Mouse (Mus musculus) G1E (cell line): ENCODE data around the gene Olfr209. TPM values are rescaled to one million over a fixed set of nuclear protein-coding genes. Genes with fewer than 3 reads are reported as not detected.

Experiments
- ATAC-seq: 2 replicates; pipeline ENCODE4 v1.8.0; 2016; ENCODE audit warnings: mild to moderate bottlenecking; ENCODE audit not compliant: insufficient number of reproducible peaks, poor library complexity, low FRiP score, severe bottlenecking; ENCODE audit errors: extremely low read depth
- DNase-seq: peaks from one replicate; pipeline ENCODE4 v3.0.0; 2012; ENCODE audit warnings: low spot score
- H3K27me3 ChIP-seq: 2 replicates; pipeline ENCODE4 v1.6.1; 2012; ENCODE audit warnings: mild to moderate bottlenecking, low read length, inconsistent platforms; ENCODE audit not compliant: insufficient read depth
- H3K36me3 ChIP-seq: replicated peaks from 2 replicates; pipeline ENCODE3; 2012; ENCODE audit warnings: mild to moderate bottlenecking, inconsistent platforms
- H3K4me1 ChIP-seq: 2 replicates; pipeline ENCODE4 v1.6.1; 2012; ENCODE audit warnings: low read depth, low read length, inconsistent platforms, mixed read lengths; ENCODE audit not compliant: insufficient read depth
- H3K4me3 ChIP-seq: 2 replicates; pipeline ENCODE4 v1.5.1; 2012; ENCODE audit warnings: low read depth, mild to moderate bottlenecking, inconsistent platforms, low read length, moderate library complexity, mixed read lengths
- H3K9me3 ChIP-seq: replicated peaks from 2 replicates; pipeline ENCODE4 v1.6.1; 2012; ENCODE audit warnings: inconsistent platforms
- CTCF ChIP-seq: IDR thresholded peaks from 2 replicates; pipeline ENCODE4 v1.5.1; 2012; ENCODE audit warnings: low read depth, low read length, inconsistent platforms, mixed read lengths
- GATA1 ChIP-seq: IDR thresholded peaks from 2 replicates; pipeline ENCODE4 v1.6.1; 2012; ENCODE audit warnings: borderline replicate concordance, low read length, inconsistent platforms, mixed read lengths
- POLR2AphosphoS5 ChIP-seq: IDR thresholded peaks from 2 replicates; pipeline ENCODE4 v1.6.1; 2012; ENCODE audit warnings: low read depth, low read length, inconsistent platforms; ENCODE audit not compliant: insufficient replicate concordance
- polyA plus RNA-seq: library from polyadenylated mRNA; stranded (reverse); fragments of >175 nt; gene quantifications from 2 replicates; pipeline ENCODE4 v1.2.3, GENCODE M21; 2012
- total RNA-seq, 2 experiments: library from RNA; stranded (forward) in 1 of 2; stranded (reverse) in 1 of 2; fragments of 200-1000 nt in 1 of 2; fragments of >200 nt in 1 of 2; fragmentation: Nextera tagmentation in 1 of 2; gene quantifications; 2 replicates each; pipeline ENCODE4 v1.2.3; 2014 to 2017

Olfr209 gene
- total and polyA plus RNA-seq, 3 experiments = 0.16 TPM; not detected in 2

- Histone ChIP-seq H3K36me3 (no peaks in the 10 kb centered on the region), H3K27me3 (no peaks in the 10 kb centered on the region), H3K4me3 (no peak within 1 kb of the TSS), H3K4me1 (no peaks in the 10 kb centered on the region), H3K9me3 (0 out of 2 replicates have a peak, but pooled peaks cover 3% of the 10 kb centered on the region)
- DNase-seq (no peak), ATAC-seq (no peak)
- TF ChIP-seq CTCF (no peak), GATA1 (no peak), POLR2AphosphoS5 (no peak)
These were observed 45.6 kb downstream of the Olfr209 start, which contains the start of gene Olfr204 for GRCm38 (mm10) chr16:59318148-59318547. Gene Olfr204 (minus strand): TSS chr16:59318248.

Other genes with a start within 250 kb of the Olfr209 start
- gene Olfr194, start 242.9 kb downstream of the Olfr209 start, total RNA-seq (2014; fragmentation: Nextera tagmentation) = not detected in 2 replicates
- gene Olfr194, start 242.9 kb downstream of the Olfr209 start, total RNA-seq (2017) = 0.55 TPM in 1 of 2 replicates, not detected in the other
- gene Olfr194, start 242.9 kb downstream of the Olfr209 start, polyA plus RNA-seq = not detected in 2 replicates
- 1.9 and 2.3 TPM in 2 replicates for gene Olfr195, start 216.9 kb downstream of the Olfr209 start, total RNA-seq (2014; fragmentation: Nextera tagmentation)
- 0.12 and 0.27 TPM in 2 replicates for gene Olfr195, start 216.9 kb downstream of the Olfr209 start, total RNA-seq (2017)
- not detected in 2 replicates for gene Olfr195, start 216.9 kb downstream of the Olfr209 start, polyA plus RNA-seq
- not detected in 2 replicates for gene Olfr196, start 193.5 kb downstream of the Olfr209 start, total RNA-seq (2014; fragmentation: Nextera tagmentation)
- gene Olfr196, start 193.5 kb downstream of the Olfr209 start, total RNA-seq (2017) = not detected in 2 replicates
- gene Olfr196, start 193.5 kb downstream of the Olfr209 start, polyA plus RNA-seq = not detected in 2 replicates
- not detected in 2 replicates for gene Olfr198, start 160.5 kb downstream of the Olfr209 start, total RNA-seq (2014; fragmentation: Nextera tagmentation)
- 0.12 TPM in 1 of 2 replicates, not detected in the other for gene Olfr198, start 160.5 kb downstream of the Olfr209 start, total RNA-seq (2017)
- not detected in 2 replicates for gene Olfr198, start 160.5 kb downstream of the Olfr209 start, polyA plus RNA-seq
- not detected in 2 replicates for gene Olfr199, start 144.2 kb downstream of the Olfr209 start, total RNA-seq (2014; fragmentation: Nextera tagmentation)
- 0.16 TPM in 1 of 2 replicates, not detected in the other for gene Olfr199, start 144.2 kb downstream of the Olfr209 start, total RNA-seq (2017)
- not detected in 2 replicates for gene Olfr199, start 144.2 kb downstream of the Olfr209 start, polyA plus RNA-seq
- gene Olfr201, start 91.4 kb downstream of the Olfr209 start, total RNA-seq (2014; fragmentation: Nextera tagmentation) = 0.39 and 0.90 TPM in 2 replicates
- gene Olfr201, start 91.4 kb downstream of the Olfr209 start, total RNA-seq (2017) = 0.46 and 0.55 TPM in 2 replicates
- 0.07 TPM in 1 of 2 replicates, not detected in the other for gene Olfr201, start 91.4 kb downstream of the Olfr209 start, polyA plus RNA-seq
- not detected in 2 replicates for gene Olfr202, start 77.2 kb downstream of the Olfr209 start, total RNA-seq (2014; fragmentation: Nextera tagmentation)
- gene Olfr202, start 77.2 kb downstream of the Olfr209 start, total RNA-seq (2017) = not detected in 2 replicates
- gene Olfr202, start 77.2 kb downstream of the Olfr209 start, polyA plus RNA-seq = not detected in 2 replicates
- gene Olfr203, start 65.1 kb downstream of the Olfr209 start, total RNA-seq (2014; fragmentation: Nextera tagmentation) = not detected in 2 replicates
- gene Olfr203, start 65.1 kb downstream of the Olfr209 start, total RNA-seq (2017) = not detected in 2 replicates
- gene Olfr203, start 65.1 kb downstream of the Olfr209 start, polyA plus RNA-seq = not detected in 2 replicates
- not detected in 2 replicates for gene Olfr204, start 45.7 kb downstream of the Olfr209 start, total RNA-seq (2014; fragmentation: Nextera tagmentation)
- gene Olfr204, start 45.7 kb downstream of the Olfr209 start, total RNA-seq (2017) = 0.05 and 0.12 TPM in 2 replicates
- gene Olfr204, start 45.7 kb downstream of the Olfr209 start, polyA plus RNA-seq = not detected in 2 replicates
- gene Olfr205, start 32.9 kb downstream of the Olfr209 start, total RNA-seq (2014; fragmentation: Nextera tagmentation) = not detected in 2 replicates
- gene Olfr205, start 32.9 kb downstream of the Olfr209 start, total RNA-seq (2017) = not detected in 2 replicates
- gene Olfr205, start 32.9 kb downstream of the Olfr209 start, polyA plus RNA-seq = not detected in 2 replicates
- not detected in 2 replicates for gene Olfr206, start 14.7 kb downstream of the Olfr209 start, total RNA-seq (2014; fragmentation: Nextera tagmentation)
- 0.27 and 0.29 TPM in 2 replicates for gene Olfr206, start 14.7 kb downstream of the Olfr209 start, total RNA-seq (2017)
- gene Olfr206, start 14.7 kb downstream of the Olfr209 start, polyA plus RNA-seq = not detected in 2 replicates
- not detected in 2 replicates for gene Gabrr3, start 43.3 kb upstream of the Olfr209 start, total RNA-seq (2014; fragmentation: Nextera tagmentation)
- gene Gabrr3, start 43.3 kb upstream of the Olfr209 start, total RNA-seq (2017) = 0.05 and 0.17 TPM in 2 replicates
- not detected in 2 replicates for gene Gabrr3, start 43.3 kb upstream of the Olfr209 start, polyA plus RNA-seq
- 42.9 and 49.4 TPM in 2 replicates for gene Riox2, start 107.8 kb upstream of the Olfr209 start, total RNA-seq (2014; fragmentation: Nextera tagmentation)
- 48.8 and 55.1 TPM in 2 replicates for gene Riox2, start 107.8 kb upstream of the Olfr209 start, total RNA-seq (2017)
- 6.7 and 8.1 TPM in 2 replicates for gene Riox2, start 107.8 kb upstream of the Olfr209 start, polyA plus RNA-seq
- 1.7 and 2.9 TPM in 2 replicates for gene Crybg3, start 237.0 kb upstream of the Olfr209 start, total RNA-seq (2014; fragmentation: Nextera tagmentation)
- gene Crybg3, start 237.0 kb upstream of the Olfr209 start, total RNA-seq (2017) = 1.4 and 1.7 TPM in 2 replicates
- 0.06 and 0.10 TPM in 2 replicates for gene Crybg3, start 237.0 kb upstream of the Olfr209 start, polyA plus RNA-seq